Mouse (Mus musculus) kidney, embryonic 16.5 days (tissue): ENCODE measurements around the gene Uqcrc1. TPM values are rescaled to one million over a fixed set of nuclear protein-coding genes. Genes with fewer than 3 reads are reported as not detected.

ENCODE experiments used
- ATAC-seq: fragments of 200-750 bp; cut with Nextera tagmentation; 2 replicates; pipeline ENCODE4 v1.8.0; 2017; ENCODE audit warnings: moderate TSS enrichment; ENCODE audit not compliant: low FRiP score, low TSS enrichment
- H3K27ac ChIP-seq: fragments of 300-500 bp; sonication (generic); 2 replicates; pipeline ENCODE4 v1.5.1; 2014; ENCODE audit warnings: low read length
- H3K27me3 ChIP-seq: fragments of 300-500 bp; sonication (generic); 2 replicates; pipeline ENCODE4 v1.6.1; 2014; ENCODE audit warnings: low read length, control low read depth, mixed read lengths; ENCODE audit not compliant: insufficient read depth
- H3K36me3 ChIP-seq: fragments of 300-500 bp; sonication (generic); 2 replicates; pipeline ENCODE4 v1.6.1; 2014; ENCODE audit warnings: low read length, control low read depth, mixed read lengths; ENCODE audit not compliant: insufficient read depth
- H3K4me1 ChIP-seq: fragments of 300-500 bp; sonication (generic); 2 replicates; pipeline ENCODE4 v1.6.1; 2014; ENCODE audit warnings: low read length, control low read depth, mixed read lengths; ENCODE audit not compliant: insufficient read depth
- H3K4me2 ChIP-seq: fragments of 300-500 bp; sonication (generic); replicated peaks from 2 replicates; pipeline ENCODE4 v1.6.1; 2014; ENCODE audit warnings: low read depth, low read length
- H3K4me3 ChIP-seq: fragments of 300-500 bp; sonication (generic); 2 replicates; pipeline ENCODE4 v1.5.1; 2014; ENCODE audit warnings: mild to moderate bottlenecking, low read length
- H3K9ac ChIP-seq: fragments of 300-500 bp; sonication (generic); replicated peaks from 2 replicates; pipeline ENCODE4 v1.6.1; 2014; ENCODE audit warnings: low read length
- H3K9me3 ChIP-seq: fragments of 300-500 bp; sonication (generic); 2 replicates; pipeline ENCODE4 v1.6.1; 2016; ENCODE audit warnings: low read length, control low read depth
- WGBS: fragments of 180-500 bp; shearing (Covaris S2); extraction: QIAGEN DNeasy Blood & Tissue Kit; methylation state at CpG from one replicate; pipeline ENCODE4 v1.1.7; 2014; 5-methylcytosine and 5-hydroxymethylcytosine counted together
- polyA plus RNA-seq: library from polyadenylated mRNA; unstranded; fragments of >200 nt; fragmentation: Nextera tagmentation; extraction: Ambion mirVana; gene quantifications from 2 replicates; pipeline ENCODE4 v1.2.1, GENCODE M21; 2015

Gene Uqcrc1
- polyA plus RNA-seq, 1 experiment from 2014 or later = 666 TPM

GRCm38 (mm10) chr9:108977966-108978365, 41.5 kb downstream of the Uqcrc1 start:
- Histone ChIP-seq H3K4me1 (0 out of 2 replicates have a peak, but pooled peaks cover 6% of the 10 kb centered on the region), H3K27me3 (no peaks in the 10 kb centered on the region), H3K9ac (no peak overlapping the region), H3K9me3 (no peaks in the 10 kb centered on the region), H3K27ac (no peak overlapping the region), H3K4me3 (no peak overlapping the region), H3K4me2 (no peak overlapping the region), H3K36me3 (no peaks in the 10 kb centered on the region)
- 75% methylated on average over 7 of the region's 7 CpGs for WGBS
- ATAC-seq = no peak

GRCm38 (mm10) chr9:108982498-108982897, 46.1 kb downstream of the Uqcrc1 start:
- no peak for ATAC-seq
- Histone ChIP-seq H3K27me3 (no peaks in the 10 kb centered on the region), H3K9me3 (no peaks in the 10 kb centered on the region), H3K9ac (no peak overlapping the region), H3K27ac (no peak overlapping the region), H3K4me1 (0 out of 2 replicates have a peak, but pooled peaks cover 6% of the 10 kb centered on the region), H3K36me3 (no peaks in the 10 kb centered on the region), H3K4me2 (no peak overlapping the region), H3K4me3 (no peak overlapping the region)
- WGBS = 75% methylated on average over 8 of the region's 8 CpGs

GRCm38 (mm10) chr9:108983209-108983608, 46.8 kb downstream of the Uqcrc1 start:
- Histone ChIP-seq H3K9ac (no peak overlapping the region), H3K4me2 (no peak overlapping the region), H3K4me3 (no peak overlapping the region), H3K9me3 (no peaks in the 10 kb centered on the region), H3K27me3 (no peaks in the 10 kb centered on the region), H3K4me1 (peaks cover 6% of the 10 kb centered on the region; the same call in 1 of the 2 replicates), H3K27ac (no peak overlapping the region), H3K36me3 (no peaks in the 10 kb centered on the region)
- ATAC-seq = no peak
- WGBS = 79% methylated on average over 9 of the region's 9 CpGs

- Histone ChIP-seq H3K4me3 (no peak within 1 kb of the TSS), H3K4me2 (no peak within 1 kb of the TSS), H3K36me3 (no peaks in the 10 kb centered on the region), H3K9me3 (no peaks in the 10 kb centered on the region), H3K4me1 (peaks cover 13% of the 10 kb centered on the region; the same call in 1 of the 2 replicates), H3K27ac (no peak within 1 kb of the TSS), H3K9ac (no peak within 1 kb of the TSS), H3K27me3 (no peaks in the 10 kb centered on the region)
- 84% methylated on average over 4 of the region's 4 CpGs for whole genome bisulfite sequencing
- no peak for ATAC-seq
These were observed 49.3 kb downstream of the Uqcrc1 start, which contains the start of gene Ucn2 for GRCm38 (mm10) chr9:108985710-108986109. Gene Ucn2 (plus strand): TSS chr9:108986010.

GRCm38 (mm10) chr9:108987704-108988350, 51.4 kb downstream of the Uqcrc1 start:
- no peak for ATAC-seq
- Histone ChIP-seq H3K4me3 (0 out of 2 replicates have a peak overlapping the region, but pooled peaks have one; percentile 3), H3K4me1 (peaks cover 14% of the 10 kb centered on the region), H3K27ac (no peak overlapping the region), H3K36me3 (no peaks in the 10 kb centered on the region), H3K27me3 (no peaks in the 10 kb centered on the region), H3K9ac (0 out of 2 replicates have a peak overlapping the region, but pooled peaks have one; percentile 17), H3K9me3 (no peaks in the 10 kb centered on the region), H3K4me2 (peak overlapping the region; percentile 14; the same call in 1 of the 2 replicates)
- 17% methylated on average over 14 of the region's 15 CpGs for WGBS

GRCm38 (mm10) chr9:108989802-108990461, 53.5 kb downstream of the Uqcrc1 start:
- Histone ChIP-seq H3K27ac (peak overlapping the region; percentile 97), H3K4me2 (no peak overlapping the region), H3K27me3 (no peaks in the 10 kb centered on the region), H3K9ac (no peak overlapping the region), H3K9me3 (no peaks in the 10 kb centered on the region), H3K36me3 (no peaks in the 10 kb centered on the region), H3K4me1 (peaks cover 14% of the 10 kb centered on the region), H3K4me3 (no peak overlapping the region)
- ATAC-seq = no peak
- 80% methylated on average over 4 of the region's 4 CpGs for WGBS

GRCm38 (mm10) chr9:108990462-108990820, 54.0 kb downstream of the Uqcrc1 start:
- 58% methylated on average over 7 of the region's 7 CpGs for WGBS
- Histone ChIP-seq H3K9ac (no peak overlapping the region), H3K27ac (peak overlapping the region; percentile 97), H3K4me1 (peaks cover 18% of the 10 kb centered on the region), H3K9me3 (no peaks in the 10 kb centered on the region), H3K36me3 (no peaks in the 10 kb centered on the region), H3K4me2 (no peak overlapping the region), H3K27me3 (no peaks in the 10 kb centered on the region), H3K4me3 (no peak overlapping the region)
- ATAC-seq = no peak

- Histone ChIP-seq H3K4me3 (peak within 1 kb of the TSS; percentile 55), H3K4me2 (peak within 1 kb of the TSS; percentile 73), H3K9ac (peak within 1 kb of the TSS; percentile 68), H3K36me3 (no peaks in the 10 kb centered on the region), H3K27ac (peak within 1 kb of the TSS; percentile 97), H3K27me3 (no peaks in the 10 kb centered on the region), H3K4me1 (peaks cover 27% of the 10 kb centered on the region), H3K9me3 (no peaks in the 10 kb centered on the region)
- peak; percentile 96 for ATAC-seq
- WGBS = 1% methylated on average over 31 of the region's 31 CpGs
These were observed 55.1 kb downstream of the Uqcrc1 start, which contains the start of gene Pfkfb4 for GRCm38 (mm10) chr9:108991428-108992084. Gene Pfkfb4 (plus strand): TSS chr9:108991778.

- Histone ChIP-seq H3K27me3 (no peaks in the 10 kb centered on the region), H3K4me1 (peaks cover 28% of the 10 kb centered on the region), H3K9ac (peak overlapping the region; percentile 59), H3K9me3 (no peaks in the 10 kb centered on the region), H3K4me2 (peak overlapping the region; percentile 73), H3K36me3 (no peaks in the 10 kb centered on the region), H3K4me3 (peak overlapping the region; percentile 55), H3K27ac (no peak overlapping the region)
- ATAC-seq = no peak; the same call in 1 of the 2 replicates
- WGBS = 10% methylated on average over 18 of the region's 18 CpGs
These were observed 55.6 kb downstream of the Uqcrc1 start for GRCm38 (mm10) chr9:108992085-108992469.
